Mouse (Mus musculus) forelimb bud, embryonic 11.5 days (tissue): Measurements from ENCODE around the gene Ighmbp2.

ENCODE experiments used
- DNase-seq: peaks from one replicate; pipeline ENCODE4 v3.0.0-alpha.2; 2012; ENCODE audit warnings: low read depth, low spot score

Ighmbp2 gene

DNA sequence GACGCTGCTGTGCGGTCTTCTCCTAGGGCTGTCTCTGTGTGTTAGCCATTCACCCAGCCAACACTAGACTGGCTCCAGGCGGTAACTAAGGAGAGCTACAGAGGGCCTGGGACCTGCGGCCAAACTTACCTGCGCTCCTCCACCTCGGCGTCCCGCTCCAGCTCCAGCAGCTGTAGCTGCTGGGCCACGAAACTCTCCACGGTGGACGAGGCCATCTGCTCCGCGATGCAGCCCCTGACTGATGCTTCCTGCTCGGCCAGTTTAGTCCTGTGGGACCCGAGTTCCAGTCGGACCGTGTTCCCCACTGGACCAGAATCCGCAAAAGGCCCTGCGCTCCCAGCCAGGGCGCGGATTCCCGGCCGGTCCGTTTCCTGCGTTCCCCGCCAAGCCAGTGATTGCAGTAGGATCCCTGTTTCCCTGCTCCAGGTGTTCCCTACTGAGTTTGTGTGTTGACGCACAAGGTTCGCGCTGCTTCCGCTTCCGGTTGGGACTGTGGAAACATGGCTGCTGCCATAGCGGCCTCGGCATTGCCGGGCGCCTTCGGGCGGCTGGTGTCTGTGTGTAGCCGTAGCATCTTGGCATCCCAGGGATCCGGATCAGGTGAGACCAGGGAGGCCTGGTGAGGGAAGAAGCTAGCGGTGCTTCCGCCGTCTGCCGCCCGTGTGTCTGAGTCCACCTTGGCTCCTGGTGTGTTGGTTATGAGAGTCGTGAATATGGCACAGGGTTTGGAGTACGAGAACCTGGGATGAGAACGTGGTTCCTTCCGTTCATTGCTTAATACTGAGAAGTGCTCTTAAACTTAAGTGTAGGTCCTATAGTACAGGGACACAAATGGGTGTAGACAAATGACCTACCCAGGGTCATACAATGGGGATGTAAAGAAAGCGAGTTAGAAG lies at the start of gene Ighmbp2, which contains the start of gene Mrpl21:
Gene Ighmbp2 (minus strand): TSS at position 446 of the 896 bp plus-strand sequence.
Gene Mrpl21 (plus strand): TSS at position 330 of the 896 bp plus-strand sequence.
- DNase-seq, result peak; percentile 89

GRCm38 (mm10) chr19:3326479-3327047 lies 43.7 kb upstream of the Ighmbp2 start:
- DNase-seq, result no peak

DNA sequence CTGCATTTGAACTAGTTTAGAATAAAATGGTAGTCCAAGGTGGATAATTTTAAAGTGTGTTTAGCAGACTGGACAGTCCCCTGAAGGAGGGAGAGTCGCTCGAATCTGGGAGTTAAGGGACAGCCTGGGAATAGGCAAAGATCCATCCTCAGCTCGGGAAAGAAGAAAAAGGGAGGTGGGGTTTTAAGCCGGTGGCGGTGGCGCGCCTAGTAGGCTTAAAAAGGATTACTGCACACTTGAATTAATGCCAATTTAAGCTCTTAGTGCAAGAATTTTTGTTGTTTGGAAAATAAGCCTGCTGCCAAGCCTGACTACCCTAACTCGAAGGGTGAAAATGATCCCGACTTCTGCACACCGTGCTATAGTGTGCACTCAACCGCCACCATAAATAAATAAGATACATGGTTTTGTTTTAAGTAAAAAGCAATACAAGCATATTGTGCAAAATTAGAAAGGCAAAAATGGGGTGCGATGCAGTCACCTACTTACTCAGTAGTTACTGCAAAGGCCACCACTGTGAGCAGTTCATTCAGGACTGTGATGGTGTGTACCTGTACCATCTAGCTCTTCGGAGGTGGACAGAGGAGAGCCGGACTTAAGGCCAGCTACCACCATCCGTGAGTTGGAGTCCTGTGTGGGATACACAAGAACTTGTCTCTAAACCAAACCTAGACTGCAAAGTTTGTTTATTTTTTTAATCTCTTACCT lies 43.1 kb upstream of the Ighmbp2 start:
- no peak for DNase-seq

GRCm38 (mm10) chr19:3324931-3325711 lies 42.3 kb upstream of the Ighmbp2 start:
- peak; percentile 89 for DNase-seq

- DNase-seq, result peak; percentile 33
Observed at GRCm38 (mm10) chr19:3324271-3324811, 41.5 kb upstream of the Ighmbp2 start.

GRCm38 (mm10) chr19:3323753-3324270 lies 41.0 kb upstream of the Ighmbp2 start:
- DNase-seq, result no peak

DNA sequence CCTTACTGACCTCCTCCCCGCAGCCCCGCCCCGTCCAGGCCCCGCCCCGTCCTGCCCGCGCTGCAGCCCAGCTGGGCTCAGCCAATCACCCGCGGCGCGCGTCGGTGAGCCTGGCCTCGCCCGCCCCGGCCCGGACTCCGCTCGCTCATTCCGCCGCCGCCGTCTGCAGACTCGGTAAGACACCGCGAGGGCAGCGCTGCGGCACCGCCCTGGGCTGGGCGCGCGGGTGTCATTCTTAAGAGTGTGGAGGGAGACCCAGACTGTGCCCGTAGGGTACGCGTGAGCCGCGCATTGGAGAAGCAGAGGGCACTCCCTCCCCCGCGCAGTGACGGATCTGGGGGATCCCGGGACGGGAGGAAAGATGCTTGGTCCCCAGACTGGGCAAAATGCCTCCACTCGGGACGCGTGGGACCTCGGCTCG lies 40.4 kb upstream of the Ighmbp2 start:
- peak; percentile 53 for DNase-seq

DNA sequence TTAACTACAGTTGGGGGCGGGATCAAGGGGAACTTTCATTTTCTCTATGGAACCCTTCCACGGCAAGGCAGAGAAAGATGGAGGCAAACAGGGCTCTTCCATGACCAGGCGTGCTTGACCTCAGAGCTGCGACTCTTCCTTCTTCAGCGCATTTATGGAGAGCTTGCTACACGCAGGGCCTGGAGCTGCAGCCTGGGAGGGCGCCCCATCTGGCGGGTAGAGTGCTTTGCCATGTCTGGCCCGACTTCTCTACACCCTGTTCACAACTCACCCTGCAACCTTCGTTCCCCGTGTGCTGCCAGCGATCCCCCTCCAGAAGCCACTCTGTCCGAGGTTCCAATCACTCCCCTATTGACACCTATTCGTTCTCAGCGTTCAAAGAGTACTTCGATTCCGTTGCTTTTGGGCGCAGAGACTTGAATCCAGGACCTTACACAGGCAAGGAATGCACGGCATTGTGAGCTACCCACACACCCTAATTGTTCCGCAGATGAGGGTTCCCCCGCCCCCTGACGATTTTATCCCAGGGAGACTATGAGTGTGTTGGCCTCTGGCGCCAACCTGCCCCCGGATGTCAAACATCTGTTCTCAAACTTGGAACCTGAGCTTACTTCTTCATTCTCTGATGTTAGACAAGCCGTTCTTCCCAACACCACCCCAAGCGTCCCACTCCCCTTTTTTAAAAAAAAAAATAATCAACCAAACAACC lies 39.6 kb upstream of the Ighmbp2 start, which contains the start of gene Cpt1a:
Gene Cpt1a (plus strand): TSS at position 74 of the 709 bp plus-strand sequence.
- peak; percentile 24 for DNase-seq

DNA sequence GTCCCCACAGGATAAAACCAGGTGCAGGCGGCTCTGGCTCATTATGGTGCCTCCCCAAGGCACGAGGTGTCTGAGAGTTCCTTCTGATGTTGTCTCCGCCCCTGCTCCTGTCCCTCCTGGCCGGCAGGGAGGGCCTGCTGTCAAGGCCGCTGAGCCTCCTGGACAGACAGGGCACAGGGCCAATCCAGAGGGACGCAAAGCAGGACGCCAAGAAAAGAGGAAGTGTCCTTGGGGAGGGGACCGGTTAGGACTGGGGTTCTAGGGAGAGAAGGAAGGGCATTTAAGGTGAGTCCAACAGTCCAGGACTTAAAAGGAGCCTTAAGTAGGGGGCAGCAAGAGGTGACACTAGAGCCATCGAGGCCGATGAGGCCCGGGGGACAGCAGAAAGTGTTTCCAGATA lies 38.8 kb upstream of the Ighmbp2 start:
- DNase-seq, result no peak

DNA sequence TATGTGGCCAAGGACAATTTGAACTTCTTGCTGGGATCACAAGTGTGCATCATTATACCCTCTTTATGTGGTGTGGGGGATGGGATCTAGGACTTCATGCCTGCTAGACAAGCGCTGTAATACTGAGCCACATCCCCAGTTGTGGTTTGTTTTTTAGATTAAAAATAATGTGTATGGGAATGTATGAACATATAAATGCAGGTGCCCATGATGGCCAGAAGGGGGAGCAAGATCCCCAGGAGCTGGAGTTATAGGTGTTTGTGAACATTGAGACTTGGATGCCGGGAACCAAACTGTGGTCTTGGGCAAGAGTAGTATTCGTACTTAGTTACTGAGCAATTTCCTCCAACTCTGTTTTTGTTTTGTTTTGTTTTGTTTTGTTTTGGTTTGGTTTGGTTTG lies 38.0 kb upstream of the Ighmbp2 start:
- DNase-seq, result no peak

DNA sequence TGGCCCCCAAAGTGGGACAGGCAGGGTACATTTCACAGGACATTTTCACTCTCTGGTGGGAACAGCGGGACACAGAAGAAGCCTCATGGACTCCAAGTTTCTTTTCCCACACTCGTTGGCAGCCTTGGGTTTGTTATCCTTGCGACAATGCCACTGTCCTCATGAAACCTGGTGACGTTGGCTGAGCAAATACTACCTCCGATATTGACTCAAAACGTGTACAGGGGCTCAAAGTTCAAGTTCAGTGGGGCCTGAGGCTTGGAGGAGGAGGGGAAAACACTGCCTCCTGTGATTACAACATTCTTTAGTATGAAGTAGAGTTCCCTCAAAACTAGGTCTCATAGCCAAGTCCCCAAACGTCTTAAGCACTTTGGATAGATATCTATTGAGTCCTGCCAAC lies 37.3 kb upstream of the Ighmbp2 start:
- no peak for DNase-seq

- DNase-seq, result no peak
Observed at GRCm38 (mm10) chr19:3319341-3319740, 36.5 kb upstream of the Ighmbp2 start.

DNA sequence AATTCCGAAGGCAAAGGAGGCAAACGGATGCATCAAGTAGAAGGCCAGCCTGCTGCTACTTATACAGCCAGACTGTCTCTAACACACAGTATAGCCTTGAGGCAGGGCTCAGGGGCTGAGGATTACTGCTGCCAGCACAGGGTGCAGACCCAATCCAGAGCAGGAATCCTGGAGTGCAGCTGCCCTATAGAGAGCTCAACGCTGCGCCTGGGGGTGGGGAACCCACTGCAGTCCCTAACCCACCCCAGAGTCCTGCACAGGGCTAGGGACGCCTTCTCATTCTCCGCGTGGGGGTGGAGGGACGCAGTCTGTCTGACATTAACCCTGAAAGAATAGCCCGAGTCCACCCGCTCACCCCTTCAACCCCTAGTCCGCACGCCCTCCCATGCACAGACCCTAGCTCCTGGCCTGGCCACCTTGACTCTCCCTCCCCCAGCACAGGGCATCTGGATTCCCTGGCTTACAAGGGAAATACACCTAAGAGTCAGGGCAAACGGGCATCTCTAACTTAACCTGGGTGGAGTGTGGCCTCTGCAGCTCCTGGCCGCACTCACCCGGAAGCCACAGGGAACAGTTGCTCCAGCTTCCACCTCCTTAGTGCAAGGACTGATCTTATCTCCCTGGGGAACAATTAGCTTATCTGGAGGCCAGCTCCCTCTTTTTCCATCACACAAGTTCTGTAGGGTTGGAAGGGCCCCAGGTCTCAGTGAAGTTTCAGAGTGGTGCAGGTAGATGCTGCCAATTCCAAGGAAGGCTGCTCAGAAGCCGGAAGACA lies 24.5 kb upstream of the Ighmbp2 start:
- no peak for DNase-seq

DNA sequence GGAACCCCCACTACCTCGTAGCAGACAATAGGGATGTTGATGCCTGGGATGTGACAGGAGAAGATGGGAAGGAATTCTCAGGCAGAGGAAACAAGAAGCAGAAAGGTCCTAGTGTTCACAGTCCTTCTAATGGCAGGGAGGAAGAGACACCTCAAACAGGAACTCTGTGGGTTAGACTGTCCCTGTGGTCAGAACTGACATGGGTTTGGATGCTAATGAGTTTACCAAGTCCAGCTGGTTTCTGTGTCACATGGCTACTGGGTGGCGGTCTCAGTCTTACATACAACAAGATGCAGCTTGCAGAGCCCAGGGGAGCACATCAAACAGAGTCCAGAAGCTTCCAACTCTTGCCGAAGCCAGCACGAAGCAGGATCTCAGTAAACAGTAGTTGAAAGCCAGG lies 21.2 kb upstream of the Ighmbp2 start:
- no peak for DNase-seq

- no peak for DNase-seq
Observed at GRCm38 (mm10) chr19:3297775-3298174, 15.0 kb upstream of the Ighmbp2 start.

DNA sequence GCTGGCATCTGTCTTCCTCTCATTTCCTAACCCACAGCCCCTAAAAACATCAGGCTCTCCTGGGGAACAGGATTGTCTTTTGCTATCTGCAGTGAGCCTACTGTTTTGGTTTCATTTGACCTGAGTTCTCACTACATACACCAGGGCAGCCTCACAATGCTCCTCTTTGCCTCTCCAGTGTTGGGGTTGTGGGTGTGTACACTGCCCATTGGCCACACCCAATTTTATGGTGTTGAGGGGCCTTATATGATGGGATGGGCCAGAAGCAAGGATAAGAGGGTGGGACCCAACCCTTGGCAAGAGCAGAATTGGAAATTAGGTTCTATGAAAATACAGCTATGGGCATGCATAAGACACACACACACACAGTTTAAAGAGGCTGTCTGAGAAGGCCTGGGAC lies 14.2 kb upstream of the Ighmbp2 start:
- no peak for DNase-seq

DNA sequence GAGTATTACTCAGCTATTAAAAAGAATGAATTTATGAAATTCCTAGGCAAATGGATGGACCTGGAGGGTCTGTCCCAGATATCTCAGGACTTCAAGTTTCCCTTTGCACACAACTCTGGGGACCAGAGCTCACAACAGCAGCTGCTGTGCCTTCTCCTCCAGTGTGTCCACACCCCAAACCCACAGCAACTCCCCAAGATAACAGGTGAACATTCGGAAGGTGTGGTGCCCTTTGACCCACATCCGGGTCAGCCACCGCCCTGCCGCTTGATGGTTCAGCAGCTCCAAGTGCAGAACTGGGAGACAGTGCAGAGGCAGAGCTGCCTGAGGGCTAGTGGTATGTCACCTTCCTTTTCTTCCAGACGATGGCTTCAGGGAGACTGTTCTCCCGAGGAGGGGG lies 12.4 kb upstream of the Ighmbp2 start:
- DNase-seq, result no peak

- no peak for DNase-seq
Observed at GRCm38 (mm10) chr19:3292993-3293392, 10.2 kb upstream of the Ighmbp2 start.

DNA sequence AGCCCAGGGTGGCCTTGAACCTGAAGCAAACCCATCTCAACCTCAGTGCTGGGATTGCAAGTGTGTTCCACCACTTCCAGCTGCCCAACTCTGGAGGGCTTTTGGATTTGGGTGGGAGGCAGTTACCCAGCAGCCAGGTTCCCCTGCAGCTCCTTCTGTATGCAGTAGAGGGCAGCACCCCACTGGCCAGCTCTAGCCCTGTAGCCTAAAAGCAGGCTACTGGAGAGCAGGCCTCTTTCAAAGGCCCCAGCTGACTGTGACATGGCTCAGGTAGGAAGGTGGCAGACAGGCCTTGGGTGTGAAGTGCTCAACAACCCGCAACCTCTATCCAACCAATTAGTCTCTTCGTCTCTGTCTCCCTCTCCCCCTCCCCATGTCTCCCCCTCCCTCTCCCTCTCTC lies 9.2 kb upstream of the Ighmbp2 start:
- peak; percentile 44 for DNase-seq

DNA sequence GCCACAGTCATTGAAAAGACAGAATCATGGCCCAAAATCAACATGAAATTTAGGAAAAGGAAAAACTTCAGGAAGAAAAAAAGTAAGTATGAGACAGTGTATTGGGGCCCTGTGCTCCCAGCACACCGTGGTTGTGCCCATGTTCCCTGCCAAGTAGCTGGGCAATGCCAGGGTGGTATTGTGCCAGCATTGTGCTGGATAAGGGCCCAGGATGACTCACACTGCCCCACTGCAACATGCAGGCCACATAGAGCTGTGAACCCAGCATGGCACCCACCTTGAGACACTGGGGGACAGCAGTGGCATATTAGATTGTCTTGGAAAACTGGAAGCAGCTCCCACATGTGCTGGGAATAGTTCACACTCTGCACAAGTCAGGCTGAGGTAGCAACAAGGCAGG lies 6.2 kb upstream of the Ighmbp2 start:
- DNase-seq, result no peak
